Mouse (Mus musculus) kidney, embryonic 16.5 days (tissue): ENCODE results near the gene Akap7. TPM values are rescaled to one million over a fixed set of nuclear protein-coding genes. Genes with fewer than 3 reads are reported as not detected.

Source experiments
- ATAC-seq: fragments of 200-750 bp; cut with Nextera tagmentation; 2 replicates; pipeline ENCODE4 v1.8.0; 2017; ENCODE audit warnings: moderate TSS enrichment; ENCODE audit not compliant: low FRiP score, low TSS enrichment
- H3K27ac ChIP-seq: fragments of 300-500 bp; sonication (generic); 2 replicates; pipeline ENCODE4 v1.5.1; 2014; ENCODE audit warnings: low read length
- H3K27me3 ChIP-seq: fragments of 300-500 bp; sonication (generic); 2 replicates; pipeline ENCODE4 v1.6.1; 2014; ENCODE audit warnings: low read length, control low read depth, mixed read lengths; ENCODE audit not compliant: insufficient read depth
- H3K36me3 ChIP-seq: fragments of 300-500 bp; sonication (generic); 2 replicates; pipeline ENCODE4 v1.6.1; 2014; ENCODE audit warnings: low read length, control low read depth, mixed read lengths; ENCODE audit not compliant: insufficient read depth
- H3K4me1 ChIP-seq: fragments of 300-500 bp; sonication (generic); 2 replicates; pipeline ENCODE4 v1.6.1; 2014; ENCODE audit warnings: low read length, control low read depth, mixed read lengths; ENCODE audit not compliant: insufficient read depth
- H3K4me2 ChIP-seq: fragments of 300-500 bp; sonication (generic); replicated peaks from 2 replicates; pipeline ENCODE4 v1.6.1; 2014; ENCODE audit warnings: low read depth, low read length
- H3K4me3 ChIP-seq: fragments of 300-500 bp; sonication (generic); 2 replicates; pipeline ENCODE4 v1.5.1; 2014; ENCODE audit warnings: mild to moderate bottlenecking, low read length
- H3K9ac ChIP-seq: fragments of 300-500 bp; sonication (generic); replicated peaks from 2 replicates; pipeline ENCODE4 v1.6.1; 2014; ENCODE audit warnings: low read length
- H3K9me3 ChIP-seq: fragments of 300-500 bp; sonication (generic); 2 replicates; pipeline ENCODE4 v1.6.1; 2016; ENCODE audit warnings: low read length, control low read depth
- WGBS: fragments of 180-500 bp; shearing (Covaris S2); extraction: QIAGEN DNeasy Blood & Tissue Kit; methylation state at CpG from one replicate; pipeline ENCODE4 v1.1.7; 2014; 5-methylcytosine and 5-hydroxymethylcytosine counted together
- polyA plus RNA-seq: library from polyadenylated mRNA; unstranded; fragments of >200 nt; fragmentation: Nextera tagmentation; extraction: Ambion mirVana; gene quantifications from 2 replicates; pipeline ENCODE4 v1.2.1, GENCODE M21; 2015

The Akap7 gene
- polyA plus RNA-seq, 1 experiment from 2014 or later, result 18.9 TPM

DNA sequence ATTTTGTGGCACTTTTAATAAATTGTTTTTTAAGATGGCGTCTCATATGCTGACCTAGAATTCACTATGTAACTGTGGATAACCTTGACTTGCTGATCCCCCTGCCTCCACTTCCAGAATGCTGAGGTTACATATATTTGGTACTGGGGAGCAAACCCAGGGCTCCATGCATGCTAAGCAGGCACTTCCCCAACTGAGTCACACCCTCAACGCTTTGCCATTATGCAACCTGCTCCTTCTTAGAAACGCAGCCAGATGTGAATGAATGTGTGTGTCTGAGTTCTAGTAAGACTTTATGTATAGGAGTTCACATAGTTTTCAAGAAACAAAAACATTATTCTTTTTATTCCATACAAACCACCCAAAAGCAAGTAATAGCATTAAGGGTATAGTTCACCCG, 13.5 kb upstream of the Akap7 start:
- Histone ChIP-seq H3K4me2 (no peak overlapping the region), H3K9me3 (no peaks in the 10 kb centered on the region), H3K9ac (no peak overlapping the region), H3K27ac (no peak overlapping the region), H3K4me1 (no peaks in the 10 kb centered on the region), H3K36me3 (no peaks in the 10 kb centered on the region), H3K27me3 (no peaks in the 10 kb centered on the region), H3K4me3 (no peak overlapping the region)
- ATAC-seq, result no peak
- WGBS, result 88% methylated on average over 4 of the region's 4 CpGs

DNA sequence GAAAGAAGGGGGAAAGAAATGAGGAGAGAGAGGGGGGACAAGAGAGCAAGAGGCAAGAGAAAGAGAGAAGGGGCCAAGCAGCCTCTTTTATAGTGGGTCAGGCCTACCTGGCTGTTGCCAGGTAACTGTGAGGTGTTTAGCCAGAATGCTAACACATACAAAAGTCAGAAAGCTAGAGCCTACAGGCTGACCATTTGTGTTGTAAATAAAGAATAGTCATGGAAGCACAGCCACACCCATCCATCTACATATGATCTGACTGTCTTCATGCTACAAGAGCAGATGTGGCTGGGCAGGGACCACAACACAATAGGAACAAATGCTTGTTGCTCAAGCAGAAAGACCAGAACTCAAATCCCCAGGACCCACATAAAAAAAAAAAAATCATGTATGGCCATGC, 11.9 kb upstream of the Akap7 start:
- no peaks in the 10 kb centered on the region for H3K36me3 ChIP-seq
- H3K27me3 ChIP-seq, result no peaks in the 10 kb centered on the region
- no peak for ATAC-seq
- no peak overlapping the region for H3K4me3 ChIP-seq
- no peak overlapping the region for H3K4me2 ChIP-seq
- no peaks in the 10 kb centered on the region for H3K9me3 ChIP-seq
- H3K4me1 ChIP-seq, result no peaks in the 10 kb centered on the region
- H3K9ac ChIP-seq, result no peak overlapping the region
- H3K27ac ChIP-seq, result no peak overlapping the region

DNA sequence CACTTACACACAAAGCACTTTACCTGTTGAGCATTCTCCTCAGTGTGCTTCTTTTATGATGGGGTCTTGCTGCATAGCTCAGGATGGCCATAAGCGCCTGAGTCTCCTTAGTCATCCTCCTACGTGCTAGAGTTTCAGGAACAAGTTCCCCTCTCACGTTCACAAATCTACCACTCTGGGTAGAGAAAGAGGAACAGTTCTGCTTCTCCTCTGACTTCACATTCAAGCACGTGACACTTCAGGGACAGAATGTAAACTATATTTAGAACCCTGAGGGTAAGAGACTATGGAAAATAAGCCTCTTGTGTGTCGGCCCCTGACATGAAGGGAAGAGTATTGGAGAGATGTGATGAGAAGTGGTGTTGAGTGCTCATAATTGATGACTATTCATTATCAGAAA, 10.7 kb upstream of the Akap7 start:
- Histone ChIP-seq H3K9ac (no peak overlapping the region), H3K36me3 (no peaks in the 10 kb centered on the region), H3K9me3 (no peaks in the 10 kb centered on the region), H3K27me3 (no peaks in the 10 kb centered on the region), H3K4me2 (no peak overlapping the region), H3K4me1 (no peaks in the 10 kb centered on the region), H3K4me3 (no peak overlapping the region), H3K27ac (no peak overlapping the region)
- no peak for ATAC-seq
- WGBS, result 57% methylated on average over 5 of the region's 5 CpGs

DNA sequence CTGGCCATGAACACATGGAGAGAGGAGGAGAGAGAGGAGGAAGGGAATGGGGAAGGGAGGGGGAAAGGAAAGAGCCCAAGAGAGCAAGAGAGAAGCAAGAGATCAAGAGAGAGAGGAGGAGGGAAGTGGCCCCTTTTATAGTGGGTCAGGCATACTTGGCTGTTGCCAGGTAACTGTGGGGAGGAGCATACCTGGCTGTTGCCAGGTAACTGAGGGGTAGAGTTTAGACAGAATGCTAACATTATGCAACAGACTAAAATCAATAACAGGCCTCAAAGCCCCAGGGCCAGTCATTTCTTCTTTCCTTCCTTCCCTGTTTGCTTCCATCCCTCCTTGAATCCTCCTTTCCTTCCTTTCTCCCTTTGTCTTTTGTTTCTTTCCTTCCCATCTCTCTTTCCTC, 10.0 kb upstream of the Akap7 start:
- H3K4me2 ChIP-seq, result no peak overlapping the region
- H3K9ac ChIP-seq, result no peak overlapping the region
- no peaks in the 10 kb centered on the region for H3K4me1 ChIP-seq
- no peak for ATAC-seq
- H3K4me3 ChIP-seq, result no peak overlapping the region
- H3K27me3 ChIP-seq, result no peaks in the 10 kb centered on the region
- no peaks in the 10 kb centered on the region for H3K36me3 ChIP-seq
- no peaks in the 10 kb centered on the region for H3K9me3 ChIP-seq
- H3K27ac ChIP-seq, result no peak overlapping the region

DNA sequence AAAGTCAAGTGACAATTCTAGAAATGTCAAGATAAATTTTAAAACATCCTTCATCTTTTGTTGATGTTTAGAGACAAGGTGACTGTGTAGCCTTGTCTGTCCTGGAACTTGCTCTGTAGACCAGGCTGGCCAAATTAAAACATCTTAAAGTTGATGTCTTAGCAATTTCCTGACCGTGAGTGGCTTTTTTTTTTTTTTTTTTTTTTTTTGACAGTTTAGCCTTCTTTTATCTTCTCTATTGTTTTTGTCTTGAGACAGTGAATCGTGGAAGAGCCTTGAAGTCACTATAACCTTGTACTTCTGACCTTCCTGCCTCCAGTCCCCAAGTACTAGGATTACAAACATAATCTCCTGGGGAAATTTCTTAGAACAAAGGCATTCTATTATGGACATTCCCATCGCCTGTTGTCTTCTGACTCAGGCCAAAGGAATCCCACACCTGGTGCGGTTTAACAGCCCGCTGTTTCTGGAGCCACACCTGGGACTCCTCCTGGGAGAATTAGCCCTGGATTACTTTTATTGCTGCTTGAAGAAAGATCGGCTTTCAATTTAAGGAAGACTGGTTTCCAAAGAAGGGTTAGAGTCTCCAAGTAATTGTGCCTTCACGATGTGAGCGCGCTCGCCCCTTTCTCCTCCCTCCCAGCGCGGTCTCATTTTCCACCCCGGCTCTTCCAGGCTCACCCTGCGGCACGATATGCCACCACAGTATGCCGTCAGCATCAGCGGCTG, 6.3 kb upstream of the Akap7 start:
- WGBS, result 10% methylated on average over 17 of the region's 17 CpGs
- Histone ChIP-seq H3K27me3 (no peaks in the 10 kb centered on the region), H3K4me2 (peak overlapping the region; percentile 43), H3K36me3 (no peaks in the 10 kb centered on the region), H3K9me3 (no peaks in the 10 kb centered on the region), H3K4me1 (no peaks in the 10 kb centered on the region), H3K9ac (no peak overlapping the region), H3K4me3 (no peak overlapping the region), H3K27ac (no peak overlapping the region)
- ATAC-seq, result no peak; the same call in 1 of the 2 replicates

DNA sequence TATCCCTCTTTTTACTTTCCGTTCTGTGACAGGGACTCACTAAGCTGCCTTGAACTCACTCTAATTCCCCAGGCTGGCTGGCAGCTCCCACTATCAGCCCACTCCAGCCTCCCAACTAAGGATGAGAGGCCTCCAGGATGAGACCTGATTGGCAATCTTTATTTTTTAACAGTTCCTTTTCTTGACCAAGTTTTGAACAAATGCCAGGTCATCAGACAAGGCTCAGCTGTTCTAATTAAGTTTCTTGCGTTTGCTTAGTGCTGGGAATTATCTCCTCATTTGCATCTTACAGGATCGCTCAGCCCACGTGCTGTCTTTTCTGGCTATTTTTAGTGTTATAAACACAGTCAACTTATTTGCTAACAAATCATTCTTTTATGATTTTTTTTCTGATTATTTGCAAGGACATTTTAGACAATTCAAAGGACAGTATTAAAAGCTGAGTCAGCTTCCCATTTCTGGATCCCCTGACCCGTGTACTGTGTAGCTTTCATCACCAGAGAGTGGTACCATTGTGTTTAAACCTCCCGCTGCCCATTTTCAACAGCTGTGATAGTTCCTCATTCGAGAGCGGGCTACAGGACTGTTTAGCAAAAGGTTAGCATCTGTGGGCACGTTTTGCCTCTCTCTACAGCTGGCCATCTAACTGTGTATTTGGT, 4.0 kb upstream of the Akap7 start:
- H3K4me2 ChIP-seq, result no peak overlapping the region
- H3K4me3 ChIP-seq, result no peak overlapping the region
- WGBS, result 67% methylated on average over 9 of the region's 9 CpGs
- ATAC-seq, result no peak
- H3K36me3 ChIP-seq, result no peaks in the 10 kb centered on the region
- no peaks in the 10 kb centered on the region for H3K4me1 ChIP-seq
- H3K9me3 ChIP-seq, result no peaks in the 10 kb centered on the region
- no peak overlapping the region for H3K27ac ChIP-seq
- H3K27me3 ChIP-seq, result no peaks in the 10 kb centered on the region
- H3K9ac ChIP-seq, result no peak overlapping the region

DNA sequence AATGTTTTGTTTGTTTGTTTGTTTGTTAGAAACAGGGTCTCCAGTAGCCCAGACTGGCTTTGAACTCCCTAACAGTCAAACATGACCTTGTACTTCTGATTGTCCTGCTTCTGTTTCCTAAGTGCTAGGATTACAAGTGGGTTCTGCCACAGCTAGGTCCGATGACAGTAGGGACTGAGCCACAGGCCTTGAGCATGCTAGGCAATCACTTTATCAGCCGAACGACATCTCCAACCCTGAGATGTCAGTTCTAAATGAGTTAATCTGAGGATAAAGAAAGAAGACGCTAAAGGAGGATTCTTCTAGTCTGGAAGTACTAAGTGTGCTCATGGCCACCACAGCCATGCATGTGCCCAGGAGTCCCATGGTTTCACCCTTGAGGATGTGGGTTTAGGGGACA, 3.1 kb upstream of the Akap7 start:
- Histone ChIP-seq H3K27ac (no peak overlapping the region), H3K9me3 (no peaks in the 10 kb centered on the region), H3K27me3 (no peaks in the 10 kb centered on the region), H3K4me3 (no peak overlapping the region), H3K4me2 (no peak overlapping the region), H3K4me1 (no peaks in the 10 kb centered on the region), H3K9ac (no peak overlapping the region), H3K36me3 (no peaks in the 10 kb centered on the region)
- WGBS, result 76% methylated on average over 4 of the region's 4 CpGs
- no peak for ATAC-seq

DNA sequence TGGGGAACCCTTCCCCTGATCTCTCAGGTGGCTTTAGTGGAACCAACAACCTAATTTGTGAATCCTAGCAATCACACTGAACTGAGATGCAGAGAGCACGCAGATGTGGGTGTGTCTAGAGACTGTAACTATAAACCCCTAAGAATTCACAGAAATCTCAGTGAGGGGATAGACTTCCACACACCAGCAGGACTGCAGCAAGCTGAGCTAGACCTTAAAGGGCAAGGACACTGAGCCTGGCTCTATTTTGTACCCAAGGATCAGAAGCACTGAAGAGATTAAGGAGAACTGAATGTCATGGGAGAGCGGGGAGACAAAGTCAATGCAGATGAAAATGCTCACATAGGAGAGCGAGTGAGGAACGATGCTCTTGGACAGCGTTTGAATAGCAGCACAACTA, 2.3 kb upstream of the Akap7 start:
- H3K36me3 ChIP-seq, result no peaks in the 10 kb centered on the region
- H3K4me3 ChIP-seq, result no peak overlapping the region
- no peak overlapping the region for H3K9ac ChIP-seq
- WGBS, result 81% methylated on average over 5 of the region's 5 CpGs
- ATAC-seq, result no peak
- no peak overlapping the region for H3K27ac ChIP-seq
- H3K4me1 ChIP-seq, result no peaks in the 10 kb centered on the region
- no peaks in the 10 kb centered on the region for H3K27me3 ChIP-seq
- H3K9me3 ChIP-seq, result no peaks in the 10 kb centered on the region
- H3K4me2 ChIP-seq, result no peak overlapping the region

DNA sequence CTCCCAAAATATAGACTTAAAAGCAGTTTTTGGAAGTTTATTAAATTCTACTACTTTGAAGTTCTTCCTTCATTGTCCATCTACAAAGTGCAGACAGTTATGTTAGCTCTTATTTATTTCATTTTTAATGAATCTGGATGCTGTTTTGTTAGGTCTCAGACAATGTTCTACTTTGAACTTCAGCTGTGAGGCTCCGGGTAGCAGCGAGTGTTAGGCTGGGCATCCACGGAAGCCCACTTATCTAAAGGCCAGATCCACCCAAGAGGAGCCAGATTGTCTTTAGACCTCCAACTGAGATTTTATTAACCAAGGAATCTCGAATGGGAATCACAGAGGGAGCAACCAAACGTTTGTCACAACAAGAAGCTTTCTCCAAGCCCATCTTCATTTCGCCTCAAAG, 2.5 kb downstream of the Akap7 start:
- Histone ChIP-seq H3K4me3 (no peak overlapping the region), H3K4me2 (no peak overlapping the region), H3K36me3 (no peaks in the 10 kb centered on the region), H3K9ac (no peak overlapping the region), H3K27ac (no peak overlapping the region), H3K27me3 (no peaks in the 10 kb centered on the region), H3K4me1 (no peaks in the 10 kb centered on the region), H3K9me3 (no peaks in the 10 kb centered on the region)
- ATAC-seq, result peak; percentile 46
- WGBS, result 67% methylated on average over 6 of the region's 6 CpGs

DNA sequence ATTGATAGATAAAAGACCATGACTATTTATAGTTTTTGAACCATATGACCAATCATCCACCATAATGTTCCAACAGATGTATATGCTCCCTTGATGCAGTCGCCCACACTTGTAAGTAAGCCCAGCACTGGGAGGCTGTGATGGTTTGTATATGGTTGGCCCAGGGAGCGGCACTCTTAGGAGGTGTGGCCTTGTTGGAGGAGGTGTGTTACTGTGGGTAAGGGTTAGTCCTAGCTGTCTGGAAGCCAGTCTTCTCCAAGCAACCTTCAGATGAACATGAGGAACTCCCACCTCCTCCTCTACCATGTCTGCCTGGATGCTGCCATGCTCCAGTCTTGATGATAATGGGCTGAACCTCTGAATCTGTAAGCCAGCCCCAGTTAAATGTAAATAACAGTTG, 3.1 kb downstream of the Akap7 start:
- H3K4me2 ChIP-seq, result no peak overlapping the region
- ATAC-seq, result peak; percentile 51; the same call in 1 of the 2 replicates

More for the DNA sequence above, 3.1 kb downstream of the Akap7 start:
- 89% methylated on average over 2 of the region's 2 CpGs for WGBS
- Histone ChIP-seq H3K36me3 (no peaks in the 10 kb centered on the region), H3K4me1 (no peaks in the 10 kb centered on the region), H3K4me3 (no peak overlapping the region), H3K9ac (no peak overlapping the region), H3K27ac (no peak overlapping the region), H3K9me3 (no peaks in the 10 kb centered on the region), H3K27me3 (no peaks in the 10 kb centered on the region)
